Mouse (Mus musculus) hindlimb bud, embryonic 11.5 days (tissue): ENCODE data around the gene Ergic2.
"Not testable (repeated sequence)": the region's sequence is repeated elsewhere in the genome, so short reads cannot be mapped to it uniquely, and the experiment has no call there.

ENCODE experiments used
- DNase-seq: peaks from one replicate; pipeline ENCODE4 v3.0.0-alpha.2; 2012; ENCODE audit warnings: low read depth, low spot score; ENCODE audit errors: extremely low spot score

Gene Ergic2

GRCm38 (mm10) chr6:148214765-148215164, 2.6 kb upstream of the Ergic2 start:
- peak; percentile 70 for DNase-seq

GRCm38 (mm10) chr6:148211391-148211876, 740 bp downstream of the Ergic2 start:
- no peak for DNase-seq

DNA sequence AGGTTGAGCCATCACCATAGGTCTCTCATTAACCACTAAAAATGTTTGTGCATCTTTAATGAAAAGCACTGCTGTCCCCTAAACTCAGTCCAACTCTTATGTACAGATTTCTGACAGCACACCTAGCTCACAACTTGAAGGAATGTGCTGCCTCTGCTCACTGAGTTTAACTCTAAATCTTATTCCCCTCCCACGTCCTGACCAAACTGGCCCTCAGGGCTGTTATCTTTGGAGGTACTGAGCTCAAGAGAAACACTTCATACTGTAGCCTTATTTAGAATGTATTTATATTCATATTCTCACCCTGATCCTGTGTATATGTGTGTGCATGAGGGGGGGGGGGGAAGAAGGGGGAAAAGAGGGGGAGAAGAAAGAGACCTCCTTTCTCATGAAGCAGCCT, 4.7 kb downstream of the Ergic2 start:
- DNase-seq, result no peak

DNA sequence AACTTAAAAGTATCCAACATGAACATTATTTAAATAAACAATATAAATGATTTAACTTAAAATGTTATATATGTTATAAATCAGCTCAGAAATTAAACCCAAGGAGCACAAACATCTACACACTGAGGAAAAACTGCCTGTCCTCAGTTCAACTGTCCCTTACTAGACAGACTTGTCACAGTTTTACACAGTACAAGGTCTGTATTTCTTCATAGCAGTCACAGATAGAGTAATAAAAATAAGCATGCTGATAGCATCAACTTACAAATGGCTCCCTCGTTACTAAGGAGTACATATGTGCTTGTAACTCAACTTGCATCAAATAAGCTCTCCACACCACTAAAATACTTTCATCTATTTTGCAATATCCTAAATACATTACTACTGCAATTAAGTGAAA, 7.0 kb downstream of the Ergic2 start:
- no peak for DNase-seq

- DNase-seq, result no peak
Observed at GRCm38 (mm10) chr6:148199729-148200128, 12.4 kb downstream of the Ergic2 start.

- DNase-seq, result no peak
Observed at GRCm38 (mm10) chr6:148199177-148199576, 13.0 kb downstream of the Ergic2 start.

DNA sequence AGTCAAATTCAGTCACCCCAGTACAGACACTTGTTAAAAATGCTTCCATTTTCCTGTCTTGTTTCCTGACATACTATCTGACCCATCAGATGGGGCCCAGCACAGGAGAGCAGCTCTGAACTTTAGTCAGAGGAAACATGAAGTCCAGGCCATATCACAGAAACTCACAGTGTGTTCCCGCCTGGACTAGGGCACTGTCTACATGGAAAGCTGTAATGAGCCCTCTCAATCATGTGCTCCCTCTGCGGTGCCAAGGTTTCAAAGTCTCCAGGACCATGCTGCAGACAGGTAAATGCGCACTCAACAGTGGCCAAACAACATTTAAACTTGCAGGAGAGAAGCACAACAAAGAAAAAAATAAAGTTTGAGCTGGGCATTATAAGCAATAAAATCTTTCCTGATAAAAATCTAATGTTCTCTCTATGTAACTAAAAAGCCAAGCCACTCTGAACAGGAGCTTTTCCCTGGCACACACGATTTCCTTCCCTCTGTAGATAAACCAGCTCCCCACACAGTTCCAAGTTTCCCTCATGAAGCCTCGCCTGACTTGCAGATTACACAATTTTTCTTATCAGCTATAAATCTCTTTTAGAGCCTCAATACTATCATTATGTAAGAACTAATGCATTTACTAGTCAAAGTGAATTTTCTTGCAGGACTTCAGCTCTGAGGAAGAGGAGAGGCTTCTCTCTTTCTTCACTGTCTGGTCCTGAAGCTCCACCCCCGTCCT, 18.0 kb downstream of the Ergic2 start:
- no peak for DNase-seq

DNA sequence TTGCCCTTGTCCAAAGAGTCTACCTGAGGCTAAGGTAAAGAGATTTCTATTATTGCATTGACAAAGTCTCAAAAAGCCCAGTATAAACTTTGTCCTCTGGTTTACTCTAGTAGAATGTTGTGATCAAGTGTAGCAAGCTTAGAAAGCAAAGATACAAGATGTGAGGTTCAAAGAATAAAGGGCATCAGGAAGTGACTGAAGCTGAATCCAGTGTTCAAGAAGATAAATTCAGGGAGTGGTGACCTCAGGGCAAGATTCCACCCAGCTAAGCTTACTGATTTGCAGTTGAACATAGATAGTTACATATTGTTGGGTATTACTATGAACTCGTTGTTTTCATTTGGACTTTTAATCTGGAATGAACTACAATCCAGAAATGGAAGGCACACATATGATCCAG, 26.5 kb downstream of the Ergic2 start:
- DNase-seq, result no peak

- DNase-seq, result no peak
Observed at GRCm38 (mm10) chr6:148172904-148173303, 39.3 kb downstream of the Ergic2 start.

DNA sequence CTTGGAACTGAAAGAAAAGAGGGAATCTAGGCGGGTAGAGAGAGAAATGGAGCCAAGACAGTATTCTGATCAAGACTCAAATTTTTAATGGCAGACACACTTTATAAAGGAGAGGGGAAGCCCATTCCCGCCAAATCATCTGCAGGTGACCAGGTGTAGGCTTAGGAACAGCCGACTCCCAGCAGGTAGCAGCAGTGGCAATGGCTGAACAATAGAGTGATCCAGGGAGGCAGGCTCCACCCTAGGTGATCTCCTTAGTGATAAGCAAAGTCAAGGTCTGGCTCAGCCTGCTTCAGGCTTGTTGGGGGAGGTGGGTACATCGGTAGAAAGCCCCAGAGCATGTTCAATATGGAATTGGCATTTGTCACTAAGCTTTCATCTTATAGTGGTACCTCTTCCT, 59.9 kb downstream of the Ergic2 start:
- not testable (repeated sequence) for DNase-seq

DNA sequence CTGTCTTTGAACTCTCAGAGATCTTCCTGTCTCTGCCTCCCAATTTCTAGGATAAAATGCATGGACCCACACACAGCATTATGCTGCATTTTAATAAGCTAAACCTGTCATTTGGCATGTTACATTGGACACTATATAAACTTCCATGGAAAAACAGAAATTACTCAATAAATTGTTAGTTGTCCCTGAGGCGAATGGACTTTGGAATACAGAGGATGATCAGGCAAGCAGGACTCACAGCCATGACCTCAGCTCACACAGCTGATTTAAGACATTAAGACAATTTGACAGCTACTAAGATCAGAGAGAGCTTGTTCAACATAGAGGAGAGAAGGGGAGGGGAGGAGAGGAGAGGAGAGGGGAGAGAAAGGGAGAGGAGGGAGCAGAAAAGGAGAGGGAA, 69.8 kb downstream of the Ergic2 start:
- no peak for DNase-seq

- no peak for DNase-seq
Observed at GRCm38 (mm10) chr6:148141874-148142273, 70.3 kb downstream of the Ergic2 start.

- DNase-seq, result no peak
Observed at GRCm38 (mm10) chr6:148139288-148139995, 72.7 kb downstream of the Ergic2 start.

- DNase-seq, result peak; percentile 50
Observed at GRCm38 (mm10) chr6:148135769-148136382, 76.3 kb downstream of the Ergic2 start.

DNA sequence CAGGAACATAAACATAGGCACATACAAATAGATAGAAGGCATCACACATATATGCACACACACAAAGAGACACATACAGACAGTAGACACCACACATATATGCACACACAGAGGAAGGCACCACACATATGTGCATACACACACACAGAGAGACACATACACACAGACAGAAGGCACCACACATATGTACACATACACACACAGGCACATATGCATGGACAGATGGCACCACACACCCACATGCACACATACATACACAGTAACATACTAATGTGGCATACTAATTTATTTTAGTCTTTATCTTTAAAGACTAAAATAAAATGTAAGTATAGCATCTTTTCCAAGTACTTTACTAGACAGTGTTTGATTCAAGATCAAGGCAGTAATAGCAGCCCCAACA, 78.6 kb downstream of the Ergic2 start:
- DNase-seq, result no peak

- DNase-seq, result no peak
Observed at GRCm38 (mm10) chr6:148132314-148132713, 79.9 kb downstream of the Ergic2 start.
